Mouse (Mus musculus) cerebellum, adult (tissue): ENCODE data around the gene Prg2.
A peak's percentile ranks its signal among the peaks of the same experiment; 100 is the strongest.

Experiments used
- ATAC-seq: cut with Nextera tagmentation; 2 replicates; pipeline ENCODE4 v1.9.2; 2017; ENCODE audit warnings: mild to moderate bottlenecking, moderate library complexity, mixed read lengths; ENCODE audit not compliant: insufficient number of reproducible peaks, low FRiP score, low TSS enrichment

The Prg2 gene

DNA sequence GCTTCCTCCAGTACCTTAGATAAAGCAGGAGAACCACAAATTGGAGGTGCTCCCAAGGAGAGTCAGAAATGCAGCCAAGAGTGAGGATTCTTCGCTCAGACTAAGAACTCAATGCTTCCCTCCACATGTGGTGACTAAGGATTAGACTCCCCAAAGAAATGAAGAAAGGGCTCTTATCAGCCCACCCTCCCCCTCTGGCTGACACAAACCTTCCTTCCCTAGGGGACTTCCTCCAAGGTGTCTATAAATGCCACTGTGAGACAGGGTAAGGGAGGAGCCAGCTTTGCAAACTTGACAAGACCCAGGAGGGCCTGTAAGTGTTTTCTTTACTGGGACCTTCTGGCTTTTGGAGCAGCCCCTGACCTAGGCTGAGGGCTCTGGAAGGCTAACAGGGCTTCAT lies at the start of gene Prg2:
Prg2 (plus strand) TSS at position 274 of the 400 bp plus-strand sequence.
- ATAC-seq = no peak

DNA sequence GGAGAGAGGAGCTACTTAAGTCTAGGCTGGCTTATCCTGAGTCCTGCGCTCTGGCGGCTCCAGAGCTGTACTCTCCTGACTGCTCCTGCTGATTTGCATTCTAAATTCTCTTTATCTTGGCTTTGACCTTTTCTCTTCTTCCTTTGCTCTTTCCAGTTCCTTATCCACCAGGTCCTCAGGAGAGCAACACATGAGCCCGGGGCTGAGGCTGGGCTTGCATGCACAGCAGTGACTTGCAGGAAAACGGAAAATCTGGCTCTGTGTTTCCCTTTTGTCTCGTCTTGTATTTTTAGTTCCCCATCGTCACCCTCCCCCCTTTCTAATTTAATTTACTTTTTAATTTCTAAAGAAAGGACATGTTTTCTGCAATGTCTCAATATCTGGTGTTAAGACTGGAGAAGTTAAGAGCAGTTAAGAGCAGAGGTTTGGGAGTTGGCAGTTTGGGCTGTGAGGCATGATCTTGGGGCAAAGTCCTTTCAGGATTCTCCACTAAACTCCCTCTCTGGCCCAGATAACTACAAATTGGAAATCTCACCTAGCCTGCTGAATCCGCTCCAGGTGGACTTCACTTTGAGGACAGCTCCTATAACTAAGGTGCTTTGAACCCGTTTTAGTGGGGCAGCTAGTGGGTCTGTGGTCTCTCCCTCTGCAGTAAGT lies 46.1 kb upstream of the Prg2 start:
- no peak for ATAC-seq

DNA sequence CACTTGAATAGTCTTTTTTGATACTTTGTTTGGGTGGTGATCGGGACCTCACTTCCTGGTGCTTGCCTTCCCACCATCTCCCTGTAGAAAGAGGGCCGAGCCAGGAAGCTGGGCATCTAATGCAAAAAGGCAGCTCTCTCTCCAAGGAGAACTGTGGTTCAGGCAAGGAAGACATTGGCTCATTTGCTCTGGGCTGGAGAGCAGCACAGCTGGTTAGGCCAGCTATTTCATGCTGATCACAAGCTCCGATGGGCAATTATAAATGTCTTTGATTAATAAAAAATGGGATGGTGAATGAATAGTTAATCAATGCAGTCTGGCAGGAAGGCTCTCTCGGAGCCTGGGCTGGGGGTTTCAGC lies 45.6 kb upstream of the Prg2 start:
- ATAC-seq = no peak

DNA sequence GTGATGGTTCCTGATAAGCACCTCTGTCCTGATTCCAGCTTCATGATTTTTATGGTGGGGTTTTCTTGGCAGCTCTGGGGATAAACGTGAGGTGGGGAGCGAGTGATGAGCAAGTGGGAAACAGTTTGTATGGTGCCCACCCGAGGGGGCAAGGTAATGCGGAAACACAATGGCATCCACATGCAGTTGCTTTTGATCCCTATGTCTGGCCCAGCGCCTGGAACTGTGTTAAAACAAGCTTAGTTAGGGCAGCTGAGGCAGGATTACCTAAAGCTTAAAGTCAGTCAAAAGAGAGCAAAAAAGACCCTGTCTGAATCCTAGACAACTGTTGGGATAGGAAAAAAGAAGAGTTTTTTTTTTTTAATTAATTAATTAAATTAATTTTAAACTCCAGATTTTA lies 45.2 kb upstream of the Prg2 start:
- ATAC-seq = no peak

DNA sequence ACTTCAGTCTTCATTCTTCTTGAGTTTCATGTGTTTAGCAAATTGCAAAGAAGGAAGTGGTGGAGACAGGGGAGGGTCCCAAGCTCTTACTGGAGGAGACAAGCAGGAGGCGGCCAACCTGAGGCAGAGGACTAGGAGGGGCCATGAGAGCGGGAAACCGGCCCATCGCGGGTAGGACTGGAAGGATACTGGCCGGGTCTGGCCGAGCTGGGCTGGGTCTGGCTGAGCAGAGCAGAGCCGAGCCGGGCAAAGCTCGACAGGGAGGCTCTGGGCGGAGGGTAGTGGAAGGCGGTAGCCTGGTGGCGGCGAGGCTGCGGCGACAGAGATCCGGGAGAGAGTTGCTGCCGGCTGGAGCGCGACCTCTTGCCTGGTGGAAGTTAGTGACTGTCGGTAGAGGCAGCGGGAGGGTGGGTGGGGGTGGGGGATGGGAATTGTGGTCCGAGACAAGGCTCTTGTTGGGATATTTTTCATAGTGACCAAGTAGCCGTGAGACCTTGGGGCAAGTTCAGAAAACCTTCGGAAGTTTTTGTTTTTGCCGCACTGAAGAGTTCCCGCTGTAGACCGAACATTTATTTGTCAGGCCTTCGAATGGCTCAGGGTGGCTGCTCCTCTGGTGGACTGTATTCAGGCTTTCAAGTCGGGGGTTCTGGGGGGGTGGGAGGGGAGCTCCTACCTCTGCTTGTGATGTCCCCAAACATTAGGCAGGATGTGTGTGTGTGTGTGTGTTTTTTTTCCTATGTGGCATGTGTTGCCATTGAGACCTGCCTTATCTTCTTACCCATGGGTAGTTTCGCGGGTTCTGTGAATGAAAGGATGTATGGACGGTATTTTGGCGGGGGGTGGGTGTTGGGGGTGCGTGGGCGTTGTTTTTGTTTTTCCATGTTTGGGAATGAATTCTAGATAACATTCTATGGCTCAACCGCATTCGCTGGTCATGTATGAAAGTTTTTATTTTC lies 43.5 kb upstream of the Prg2 start, which contains the start of gene Slc43a3:
Slc43a3 (plus strand) TSS at position 106 of the 956 bp plus-strand sequence.
- peak; percentile 49; the same call in 1 of the 2 replicates for ATAC-seq

DNA sequence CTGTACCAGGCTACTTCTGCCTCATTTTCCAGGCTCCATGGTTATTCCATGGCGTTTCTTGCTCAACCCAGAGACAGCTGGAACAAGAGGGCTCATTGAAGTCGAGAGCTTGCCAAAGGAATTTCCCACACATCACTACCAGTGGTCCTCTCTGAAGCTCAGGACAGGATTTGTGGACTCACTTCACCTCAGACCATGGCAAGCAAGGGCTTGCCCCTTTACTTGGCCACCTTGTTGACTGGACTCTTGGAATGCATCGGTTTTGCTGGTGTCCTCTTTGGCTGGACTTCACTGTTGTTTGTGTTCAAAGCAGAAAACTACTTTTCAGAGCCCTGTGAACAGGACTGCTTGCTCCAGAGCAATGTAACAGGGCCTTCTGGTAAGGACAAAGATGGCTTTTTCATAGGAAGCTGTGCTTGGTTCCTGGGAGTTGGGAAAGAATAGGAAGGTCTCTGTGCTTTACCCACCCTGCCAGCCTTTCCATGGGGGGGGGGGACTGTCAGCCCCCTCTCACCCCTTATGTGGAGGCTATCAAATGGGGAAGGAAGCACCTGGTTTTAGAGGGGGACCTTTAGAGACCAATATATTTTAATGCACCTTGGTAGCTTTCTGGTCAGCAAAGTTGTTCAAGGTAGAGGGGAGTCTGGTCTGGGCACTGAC lies 42.6 kb upstream of the Prg2 start:
- no peak for ATAC-seq

DNA sequence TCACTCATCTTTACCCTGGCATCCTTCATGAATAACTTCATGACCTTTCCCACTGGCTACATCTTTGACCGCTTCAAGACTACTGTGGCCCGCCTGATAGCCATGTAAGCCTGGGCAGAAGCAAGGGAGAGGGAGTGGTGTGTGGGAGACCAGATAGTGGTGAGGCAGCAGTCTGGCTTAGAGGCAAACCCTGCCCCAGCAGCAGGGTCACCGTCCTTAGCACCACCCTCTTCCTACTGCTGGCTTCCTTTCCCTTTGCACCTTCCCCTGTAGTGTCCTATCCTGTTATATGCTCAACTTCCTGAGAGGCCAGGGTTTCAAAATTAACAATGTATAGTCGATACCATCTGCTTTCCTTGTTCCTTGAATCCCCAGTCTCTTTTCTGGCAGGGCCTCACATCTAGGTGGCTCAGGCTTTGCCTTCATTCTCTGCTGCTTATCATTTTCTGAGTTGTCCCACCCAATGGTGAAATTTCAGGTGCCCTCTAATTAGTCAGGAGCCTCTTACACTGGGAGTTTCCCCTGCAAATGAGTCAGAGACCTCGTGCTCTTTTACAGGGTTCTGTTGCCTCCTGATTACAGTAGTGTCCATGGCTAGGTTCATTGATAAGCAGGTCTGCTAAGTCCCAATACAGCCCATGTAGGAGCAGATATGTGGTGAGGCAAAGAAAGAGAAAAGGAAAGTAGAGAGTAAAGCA lies 41.9 kb upstream of the Prg2 start:
- no peak for ATAC-seq

DNA sequence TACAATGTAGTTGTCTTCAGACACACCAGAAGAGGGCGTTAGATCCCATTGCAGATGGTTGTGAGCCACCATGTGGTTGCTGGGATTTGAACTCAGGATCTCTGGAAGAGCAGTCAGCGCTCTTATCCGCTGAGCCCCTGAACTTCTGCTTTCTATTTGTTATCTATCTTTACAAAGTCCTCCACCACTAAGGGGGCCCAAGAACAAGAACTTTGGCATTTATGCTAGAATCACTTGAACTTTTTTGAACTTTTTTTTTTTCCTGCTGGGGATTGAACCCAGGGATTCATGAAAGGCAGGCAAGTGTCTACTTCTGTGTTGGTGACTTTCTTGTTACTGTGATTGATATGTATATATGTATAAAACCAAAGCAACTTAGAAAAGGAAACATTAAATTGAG lies 41.0 kb upstream of the Prg2 start:
- ATAC-seq = no peak

DNA sequence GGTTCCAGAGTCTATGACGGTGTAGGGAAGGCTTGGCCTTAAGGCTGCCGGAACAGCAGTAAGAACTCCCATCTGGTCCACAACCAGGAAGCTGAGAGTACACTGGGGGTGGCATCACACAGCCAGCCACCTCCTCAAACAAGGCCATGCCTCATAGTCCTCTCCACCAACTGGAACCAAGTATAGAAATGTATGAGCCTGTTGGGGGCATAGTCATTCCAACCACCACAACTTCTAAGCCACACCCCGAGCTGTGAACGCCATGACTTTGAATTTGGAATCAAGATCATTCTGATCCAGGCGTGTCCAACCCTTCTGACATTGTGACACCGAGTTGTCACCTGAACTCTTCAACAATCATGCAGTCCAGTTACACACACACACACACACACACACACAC lies 40.5 kb upstream of the Prg2 start:
- ATAC-seq = no peak

DNA sequence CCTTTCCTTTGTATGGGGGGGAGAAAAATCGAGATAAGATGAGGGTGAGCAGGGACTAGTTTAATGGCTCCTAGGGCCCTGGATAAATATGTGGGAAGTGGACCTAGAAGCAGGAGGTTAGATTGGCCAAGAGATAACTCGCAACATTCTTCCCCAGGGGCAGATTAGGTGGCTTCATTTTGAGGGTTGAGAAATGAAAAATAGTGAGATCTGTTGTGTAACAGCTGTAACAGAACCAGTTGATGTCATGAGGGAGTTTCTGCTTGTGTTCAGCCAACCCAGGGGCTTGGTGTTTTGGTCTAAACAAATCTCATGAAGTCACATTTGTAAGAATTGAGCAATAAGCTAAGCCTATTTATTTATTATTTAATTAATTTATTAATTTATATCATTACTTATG lies 38.9 kb upstream of the Prg2 start:
- no peak for ATAC-seq

DNA sequence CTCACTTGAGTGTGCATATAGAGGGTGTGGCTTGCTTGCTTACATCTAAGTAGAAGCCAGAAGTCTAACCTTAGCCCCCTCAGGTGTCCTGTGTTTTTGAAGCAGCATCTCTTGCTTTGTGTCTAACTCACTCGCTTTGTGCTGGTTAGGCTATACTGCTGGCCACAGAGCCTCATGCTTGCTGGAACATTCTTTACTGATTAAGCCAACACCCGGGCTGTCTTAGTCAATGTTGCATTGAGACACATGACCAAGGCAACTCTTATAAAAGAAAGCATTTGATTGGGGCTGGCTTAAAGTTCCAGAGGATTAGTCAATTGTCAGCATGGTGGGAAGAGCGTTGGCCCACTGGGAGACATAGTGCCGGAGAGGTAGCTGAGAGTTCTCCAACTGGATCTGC lies 38.5 kb upstream of the Prg2 start:
- ATAC-seq = no peak

DNA sequence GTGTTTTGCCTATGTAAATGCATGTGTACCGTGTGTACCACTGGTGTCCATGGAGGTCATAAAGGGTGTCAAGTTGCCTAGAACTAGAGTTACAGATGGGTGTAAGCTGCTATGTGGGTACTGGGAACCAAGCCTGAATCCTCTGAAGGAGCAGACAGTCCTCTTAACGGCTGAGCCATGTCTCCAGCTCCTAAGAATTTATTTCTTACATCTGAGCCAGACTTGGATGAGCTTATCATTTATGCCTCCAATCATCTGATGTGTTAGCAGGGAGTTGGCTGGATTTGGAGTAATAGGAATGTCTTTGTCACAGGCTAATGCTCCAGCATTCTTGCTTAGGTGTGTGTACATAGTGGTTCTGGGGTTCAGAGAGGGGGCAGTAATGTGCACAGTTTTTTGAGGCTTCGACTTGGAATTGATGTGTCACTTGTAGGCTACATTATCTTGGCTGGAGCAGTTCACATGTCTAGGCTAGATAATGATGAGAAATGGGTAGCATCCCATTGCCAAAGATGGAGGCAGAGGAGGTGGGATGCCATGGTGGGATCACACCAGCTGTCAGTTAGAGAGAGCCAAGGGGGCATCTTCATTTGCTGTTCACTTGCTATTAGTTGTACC lies 33.0 kb upstream of the Prg2 start:
- no peak for ATAC-seq

DNA sequence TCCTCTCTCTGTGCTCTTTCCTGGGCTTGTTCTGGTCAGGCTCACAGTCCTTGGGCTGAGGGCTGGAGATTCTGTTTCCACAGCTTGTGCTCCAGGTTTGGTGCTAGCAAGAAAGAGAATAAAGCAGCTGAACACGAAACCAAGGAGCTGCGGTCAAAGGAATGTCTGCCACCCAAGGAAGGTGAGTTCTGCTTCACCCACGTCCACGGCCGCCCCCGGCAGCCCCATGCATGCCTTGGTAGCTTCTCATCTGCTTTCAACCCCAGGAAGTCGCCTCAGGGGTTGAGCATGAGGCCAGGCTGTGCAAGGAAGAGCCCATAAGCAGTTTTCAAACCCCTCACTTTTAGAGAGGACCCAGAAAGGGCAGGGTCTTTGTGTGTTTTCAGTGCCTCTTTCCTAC lies 32.0 kb upstream of the Prg2 start:
- no peak for ATAC-seq

DNA sequence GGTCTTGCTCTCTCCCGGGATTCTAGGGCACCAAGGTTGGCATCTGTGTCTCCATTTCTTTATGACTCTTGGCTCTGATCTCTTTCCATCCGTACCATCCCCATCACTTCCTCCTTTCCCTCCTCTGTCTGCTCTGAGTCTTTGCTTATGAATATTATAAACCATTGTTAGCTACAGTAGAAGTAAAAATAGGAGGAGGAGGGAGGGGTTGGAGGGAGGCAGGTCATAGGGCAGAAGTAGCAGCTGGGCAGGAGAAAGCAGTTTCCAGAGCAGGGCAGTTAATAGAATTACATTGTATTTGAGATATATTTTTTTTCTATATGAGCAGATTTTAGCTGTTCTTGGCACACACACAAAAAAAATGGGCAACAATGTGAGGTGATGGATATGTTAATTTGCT lies 31.5 kb upstream of the Prg2 start:
- ATAC-seq = no peak

DNA sequence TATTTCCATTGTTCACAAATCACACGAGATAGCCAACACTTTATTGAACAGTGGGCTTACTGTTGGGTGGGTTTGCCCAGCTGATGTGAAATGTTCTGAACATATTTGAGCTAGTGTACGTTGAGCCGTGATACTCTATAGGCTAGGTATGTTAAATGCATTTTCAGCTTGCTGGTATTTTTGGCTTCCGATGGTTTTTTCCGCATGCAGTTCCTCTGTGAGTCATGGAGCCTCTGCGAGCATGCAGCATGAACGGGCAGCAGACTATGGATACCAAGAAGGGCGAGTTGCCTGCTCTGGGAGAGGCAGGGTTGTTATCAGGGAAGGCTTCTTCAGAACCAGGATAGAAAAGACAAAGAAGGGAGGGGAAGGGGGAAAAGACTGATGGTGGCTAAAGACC lies 29.2 kb upstream of the Prg2 start:
- ATAC-seq = no peak

DNA sequence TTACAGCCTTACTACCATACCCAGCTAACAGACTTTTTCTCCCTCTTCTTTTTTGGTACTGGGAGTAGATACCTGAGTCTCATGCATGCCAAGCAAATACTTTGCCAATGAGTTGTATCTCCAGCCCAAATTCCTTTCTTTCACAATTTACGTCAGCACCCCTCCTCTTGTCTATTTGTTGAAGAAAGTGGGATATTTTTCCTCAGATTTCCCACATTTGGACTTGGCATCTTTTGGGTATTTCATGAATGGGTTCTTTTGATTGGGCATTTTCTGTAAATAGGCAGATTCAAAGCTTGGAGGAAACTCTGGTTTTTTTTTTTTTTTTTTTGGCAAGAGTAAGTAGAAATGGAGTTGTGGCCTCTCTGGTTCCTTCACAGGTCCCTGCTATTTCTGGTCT lies 28.0 kb upstream of the Prg2 start:
- ATAC-seq = no peak

DNA sequence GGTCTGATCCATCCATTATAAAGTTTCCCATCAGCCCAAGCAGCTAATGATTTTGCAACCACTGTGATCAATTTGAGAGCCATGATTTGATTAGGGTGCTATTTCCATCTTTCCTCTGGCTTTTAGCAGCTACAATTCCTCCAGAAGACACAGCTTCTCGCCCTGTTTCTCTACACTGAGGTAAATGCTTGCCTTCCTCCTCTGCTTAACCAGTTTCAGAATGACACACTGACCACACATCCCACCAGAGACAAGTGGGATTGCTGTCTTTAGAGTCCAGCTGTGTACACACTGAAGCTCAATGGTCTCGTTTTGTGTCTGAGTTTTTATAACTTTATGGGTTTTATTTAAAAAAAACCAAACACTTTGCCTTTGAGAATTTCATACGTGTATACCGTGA lies 27.6 kb upstream of the Prg2 start:
- no peak for ATAC-seq

DNA sequence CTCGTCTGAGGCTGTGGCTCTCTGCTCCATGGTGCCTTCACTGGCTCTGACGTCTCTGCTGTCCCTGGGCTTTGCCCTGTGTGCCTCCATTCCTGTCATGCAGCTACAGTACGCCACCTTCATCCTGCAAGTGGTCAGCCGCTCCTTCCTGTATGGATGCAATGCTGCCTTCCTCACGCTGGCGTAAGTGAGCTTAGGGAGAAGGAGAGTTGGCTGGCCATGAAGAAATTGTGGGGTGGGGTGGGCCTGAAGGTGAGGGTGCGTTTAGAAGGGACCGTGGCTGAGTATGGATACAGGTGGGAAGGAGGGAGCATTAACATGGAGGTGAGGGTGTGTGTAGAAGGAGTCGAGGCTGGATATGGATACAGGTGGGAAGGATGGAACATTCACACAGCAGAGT lies 24.8 kb upstream of the Prg2 start:
- ATAC-seq = no peak

DNA sequence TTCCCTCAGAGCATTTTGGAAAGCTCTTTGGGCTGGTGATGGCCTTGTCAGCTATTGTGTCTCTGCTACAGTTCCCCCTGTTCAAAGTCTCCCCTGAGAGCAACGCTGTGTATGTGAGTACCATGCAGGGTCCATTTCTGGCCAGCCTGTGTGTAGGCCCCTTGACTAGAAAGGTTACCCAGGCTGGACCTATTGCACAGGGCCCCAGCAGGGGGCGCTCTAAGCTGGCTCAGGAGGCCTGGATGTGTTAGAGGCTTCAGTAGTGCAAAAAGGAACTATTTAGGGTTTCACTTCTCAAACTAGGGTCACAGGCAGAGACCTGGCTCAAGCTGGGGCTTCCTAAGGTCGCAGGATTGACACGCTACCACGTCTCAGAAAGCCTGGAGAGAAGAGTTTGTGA lies 24.0 kb upstream of the Prg2 start:
- ATAC-seq = 0 out of 2 replicates have a peak, but pooled peaks have one; percentile 40

DNA sequence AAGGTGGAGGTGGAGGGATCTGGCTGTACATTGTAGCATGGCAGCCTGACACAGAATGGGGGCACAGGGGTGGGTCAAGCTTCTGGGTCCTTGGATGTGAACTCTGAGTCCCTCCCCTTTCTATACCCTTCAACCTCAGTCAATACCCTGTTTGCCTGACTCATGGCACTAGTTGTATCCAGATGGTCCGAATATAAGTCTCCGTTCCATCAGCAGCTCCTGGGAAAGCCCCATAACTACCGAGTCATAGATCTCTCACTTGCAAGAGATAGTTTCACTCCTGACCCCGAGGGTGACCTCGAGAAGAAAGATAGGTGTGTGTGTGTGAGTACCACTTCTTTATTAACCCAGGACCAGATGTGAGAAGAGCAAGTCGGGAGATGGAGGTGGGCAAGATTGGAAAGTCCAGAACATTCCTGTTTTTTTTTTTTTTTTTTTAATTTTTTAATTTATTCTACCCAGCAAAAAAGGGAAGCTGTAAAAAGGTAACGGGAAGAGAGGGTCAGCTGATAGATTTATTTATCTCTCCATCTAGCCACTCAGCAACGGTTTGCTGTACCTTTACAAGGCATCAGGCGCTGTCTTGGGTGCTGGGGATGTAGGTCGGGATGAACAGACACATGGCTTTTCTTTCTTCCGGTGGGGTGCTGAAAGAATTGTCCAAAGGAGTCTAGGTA lies 21.5 kb upstream of the Prg2 start:
- ATAC-seq = no peak
